Mouse (Mus musculus) kidney, adult 2 months (tissue): ENCODE measurements around the gene Zscan20. TPM values are rescaled to one million over a fixed set of nuclear protein-coding genes. Genes with fewer than 3 reads are reported as not detected.
A peak's percentile ranks its signal among the peaks of the same experiment; 100 is the strongest.

Source experiments
- DNase-seq: peaks from one replicate; pipeline ENCODE4 v3.0.0; 2021
- H3K27ac ChIP-seq: fragments of 200-500 bp; 2 replicates; pipeline ENCODE4 v1.5.1; 2012; ENCODE audit warnings: low read depth, low read length, control low read depth, inconsistent platforms; ENCODE audit not compliant: insufficient read depth
- H3K27me3 ChIP-seq: fragments of 200-500 bp; replicated peaks from 2 replicates; pipeline ENCODE4 v1.6.1; 2012; ENCODE audit warnings: mild to moderate bottlenecking, moderate library complexity, low read length, inconsistent platforms; ENCODE audit not compliant: control insufficient read depth, insufficient read depth
- H3K36me3 ChIP-seq: fragments of 200-500 bp; 2 replicates; pipeline ENCODE4 v1.6.1; 2012; ENCODE audit warnings: mild to moderate bottlenecking, moderate library complexity, low read length, inconsistent platforms; ENCODE audit not compliant: control insufficient read depth, insufficient read depth
- H3K4me1 ChIP-seq: fragments of 200-500 bp; 2 replicates; pipeline ENCODE4 v1.6.1; 2011; ENCODE audit warnings: low read length; ENCODE audit not compliant: control insufficient read depth, insufficient read depth
- H3K4me3 ChIP-seq: fragments of 200-500 bp; 2 replicates; pipeline ENCODE4 v1.5.1; 2011; ENCODE audit warnings: mild to moderate bottlenecking, low read depth, low read length, control low read depth; ENCODE audit not compliant: insufficient read depth
- CTCF ChIP-seq: fragments of 200-500 bp; conservative IDR thresholded peaks from 2 replicates; pipeline ENCODE4 v1.5.1; 2011; ENCODE audit warnings: low read depth, mild to moderate bottlenecking, control low read depth, low read length, moderate library complexity, mixed read lengths; ENCODE audit not compliant: insufficient read depth, insufficient read length
- POLR2A ChIP-seq: fragments of 200-500 bp; IDR thresholded peaks from one replicate; pipeline ENCODE4 v1.6.1; 2011; ENCODE audit warnings: low read depth, low read length, control low read depth
- WGBS: fragments of 180-500 bp; shearing (Covaris S2); methylation state at CpG from one replicate; pipeline ENCODE4 v1.1.7; 2018; 5-methylcytosine and 5-hydroxymethylcytosine counted together
- polyA plus RNA-seq: library from polyadenylated mRNA; depleted of rRNA; stranded (reverse); fragments of >200 nt; gene quantifications from 2 replicates; pipeline ENCODE4 v1.2.3, GENCODE M21; 2012; rRNA removed

Gene Zscan20
- polyA plus RNA-seq: 2.3 and 2.6 TPM in 2 replicates

- no peaks in the 10 kb centered on the region for H3K36me3 ChIP-seq
- under 1% methylated on average over 24 of the region's 24 CpGs for WGBS
- H3K27me3 ChIP-seq: no peaks in the 10 kb centered on the region
- no peak for TF ChIP-seq CTCF
- TF ChIP-seq POLR2A: no peak
- DNase-seq: peak; percentile 99
- peak within 1 kb of the TSS; percentile 82 for H3K4me3 ChIP-seq
- H3K4me1 ChIP-seq: no peaks in the 10 kb centered on the region
- no peak within 1 kb of the TSS for H3K27ac ChIP-seq
Observed at GRCm38 (mm10) chr4:128609925-128610402, at the start of gene Zscan20. Zscan20 (minus strand) TSS chr4:128610098.

GRCm38 (mm10) chr4:128655446-128655845, 45.5 kb upstream of the Zscan20 start:
- H3K27ac ChIP-seq: peak overlapping the region; percentile 60; the same call in 1 of the 2 replicates
- H3K27me3 ChIP-seq: no peaks in the 10 kb centered on the region
- TF ChIP-seq POLR2A: no peak
- TF ChIP-seq CTCF: no peak
- peak overlapping the region; percentile 73 for H3K4me3 ChIP-seq
- no peaks in the 10 kb centered on the region for H3K36me3 ChIP-seq
- WGBS: 4% methylated on average over 12 of the region's 12 CpGs
- no peak for DNase-seq
- H3K4me1 ChIP-seq: peaks cover 7% of the 10 kb centered on the region; the same call in 1 of the 2 replicates

DNA sequence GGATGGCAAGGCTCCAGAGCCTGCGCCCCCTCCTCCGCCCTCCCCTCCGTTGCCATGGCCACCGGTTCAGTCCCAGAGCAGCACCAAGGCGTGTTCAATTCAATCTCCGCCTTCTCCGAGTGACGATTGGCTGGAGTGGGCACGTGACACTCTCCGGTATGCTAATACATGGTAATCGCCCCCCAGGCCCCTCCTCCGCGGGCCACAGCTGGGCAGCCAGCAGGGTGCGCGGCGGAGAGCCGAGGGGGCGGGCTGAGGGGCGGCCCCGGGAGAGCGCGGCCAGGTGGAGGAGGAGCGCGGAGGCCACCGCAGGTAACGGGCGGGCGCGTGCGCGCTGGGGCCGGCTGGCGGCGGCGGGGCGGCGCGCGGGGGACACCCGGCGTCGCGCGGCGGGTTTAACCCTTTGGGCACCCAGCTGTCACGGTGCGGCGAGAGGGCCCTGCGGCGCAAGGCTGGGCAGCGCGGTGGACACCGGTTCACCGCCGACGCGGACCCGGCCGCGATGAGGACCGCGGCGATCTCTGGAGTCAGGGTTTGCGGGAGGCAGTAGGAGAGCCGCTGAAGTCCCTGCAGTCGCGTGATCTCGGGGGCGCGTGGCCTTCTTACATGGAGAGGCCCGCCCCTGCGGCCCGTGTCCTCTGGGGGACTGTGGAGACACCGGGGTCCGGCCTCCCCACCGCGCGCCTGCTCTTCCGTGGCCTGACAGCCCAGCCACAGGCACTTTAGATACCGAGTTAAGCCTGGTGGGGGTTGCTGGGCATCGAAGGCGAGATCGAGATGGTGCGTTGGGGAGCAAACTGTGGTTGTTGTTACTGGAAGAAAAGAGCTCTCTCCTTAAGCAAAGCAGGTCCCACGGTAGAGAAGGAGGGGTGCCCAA, 44.8 kb upstream of the Zscan20 start, which contains the start of gene Phc2:
Gene Phc2, plus strand, starts transcription at position 198 of the 877 bp plus-strand sequence.
- WGBS: 1% methylated on average over 85 of the region's 85 CpGs
- no peak for TF ChIP-seq POLR2A
- 0 out of 2 replicates have a peak, but pooled peaks have one; percentile 12 for TF ChIP-seq CTCF
- H3K27ac ChIP-seq: peak within 1 kb of the TSS; percentile 60

DNA sequence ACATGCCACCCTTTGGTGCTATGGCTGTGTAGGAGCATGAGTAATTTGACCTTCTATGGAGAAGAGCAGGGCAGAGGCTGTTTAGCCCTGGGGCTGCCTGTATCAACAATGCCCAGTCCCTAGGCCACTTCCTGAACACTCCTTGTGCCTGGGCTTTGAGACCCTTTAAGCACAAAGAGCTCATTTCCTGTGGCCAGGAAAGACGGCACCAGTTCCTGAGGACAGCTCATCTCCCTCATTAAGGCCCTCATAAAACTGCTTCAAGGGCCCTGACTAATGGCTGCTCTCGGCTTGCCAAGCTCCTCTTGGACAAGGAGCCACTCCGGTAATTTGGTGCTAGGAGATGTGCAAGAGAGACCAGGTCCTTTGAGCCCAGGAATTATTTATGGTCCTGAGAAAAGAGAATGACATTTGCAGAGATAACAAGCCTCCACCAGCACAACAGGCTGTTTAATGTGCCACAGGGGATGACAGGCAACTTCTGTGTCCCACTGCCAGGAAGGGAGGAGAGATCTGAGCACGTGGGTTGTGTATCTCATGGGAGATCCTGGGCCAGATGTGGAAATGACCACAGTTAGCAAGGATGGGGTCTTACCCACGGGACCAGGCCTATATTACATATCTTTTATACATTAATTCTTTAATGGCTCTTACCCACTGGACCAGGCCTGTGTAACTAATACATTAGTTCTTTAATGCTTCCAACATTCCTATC, 42.8 kb upstream of the Zscan20 start:
- Histone ChIP-seq H3K27me3 (no peaks in the 10 kb centered on the region), H3K4me3 (no peak overlapping the region), H3K36me3 (no peaks in the 10 kb centered on the region), H3K27ac (no peak overlapping the region), H3K4me1 (peaks cover 22% of the 10 kb centered on the region)
- TF ChIP-seq POLR2A: no peak
- no peak for TF ChIP-seq CTCF
- DNase-seq: no peak
- 57% methylated on average over 5 of the region's 5 CpGs for WGBS

More for the DNA sequence above, 44.8 kb upstream of the Zscan20 start, which contains the start of gene Phc2:
- Histone ChIP-seq H3K36me3 (no peaks in the 10 kb centered on the region), H3K4me3 (peak within 1 kb of the TSS; percentile 73), H3K27me3 (no peaks in the 10 kb centered on the region), H3K4me1 (peaks cover 8% of the 10 kb centered on the region)
- DNase-seq: peak; percentile 98

GRCm38 (mm10) chr4:128651530-128651929, 41.6 kb upstream of the Zscan20 start:
- Histone ChIP-seq H3K27me3 (no peaks in the 10 kb centered on the region), H3K4me3 (no peak overlapping the region), H3K4me1 (peaks cover 32% of the 10 kb centered on the region), H3K27ac (no peak overlapping the region), H3K36me3 (no peaks in the 10 kb centered on the region)
- no peak for DNase-seq
- TF ChIP-seq POLR2A (no peak), CTCF (no peak)
- 57% methylated on average over 3 of the region's 3 CpGs for WGBS

GRCm38 (mm10) chr4:128648567-128649255, 38.8 kb upstream of the Zscan20 start:
- WGBS: 30% methylated on average over 8 of the region's 8 CpGs
- TF ChIP-seq POLR2A (no peak), CTCF (no peak)
- Histone ChIP-seq H3K27me3 (no peaks in the 10 kb centered on the region), H3K4me1 (peaks cover 25% of the 10 kb centered on the region), H3K27ac (peak overlapping the region; percentile 83), H3K36me3 (no peaks in the 10 kb centered on the region), H3K4me3 (no peak overlapping the region)
- peak; percentile 92 for DNase-seq
